Mouse (Mus musculus): ENCODE data around the gene Ehd2.

DNA sequence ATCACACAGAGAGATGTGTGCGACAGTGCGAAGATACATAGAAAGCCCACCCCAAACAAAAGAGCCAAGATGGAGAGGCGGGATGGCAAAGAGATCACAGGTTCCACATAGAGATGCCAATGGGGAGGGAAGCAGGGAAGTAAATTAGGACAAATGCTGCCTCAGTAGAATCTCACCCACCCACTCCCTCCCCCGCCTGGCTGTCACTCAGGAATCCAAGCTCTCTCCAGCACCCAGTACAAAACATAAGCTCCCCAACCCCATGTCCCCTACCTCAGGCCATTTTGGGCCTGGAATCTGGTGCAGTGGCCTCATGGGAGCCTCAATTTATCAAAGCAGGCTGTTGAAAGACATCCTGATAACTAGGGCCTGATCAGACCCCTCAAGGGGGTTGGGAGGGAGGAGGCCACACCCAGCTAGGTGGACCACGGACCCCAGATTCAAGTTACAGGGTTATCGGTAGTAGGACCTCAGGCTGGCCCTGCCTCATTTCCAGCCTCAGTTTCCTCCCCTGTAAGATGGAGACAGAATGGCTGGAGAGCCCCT lies 46.6 kb downstream of the Ehd2 start:
- TF ChIP-seq CTCF (IDR thresholded peaks at IDR 0.05; ENCODE audit: borderline replicate concordance, extremely low read depth, insufficient read depth, insufficient read length) (no peak), POLR2A (IDR thresholded peaks at IDR 0.05; ENCODE audit: borderline replicate concordance, extremely low read depth, insufficient read depth, insufficient read length, poor library complexity, severe bottlenecking) (no peak)
